In the genomic region with DNA sequence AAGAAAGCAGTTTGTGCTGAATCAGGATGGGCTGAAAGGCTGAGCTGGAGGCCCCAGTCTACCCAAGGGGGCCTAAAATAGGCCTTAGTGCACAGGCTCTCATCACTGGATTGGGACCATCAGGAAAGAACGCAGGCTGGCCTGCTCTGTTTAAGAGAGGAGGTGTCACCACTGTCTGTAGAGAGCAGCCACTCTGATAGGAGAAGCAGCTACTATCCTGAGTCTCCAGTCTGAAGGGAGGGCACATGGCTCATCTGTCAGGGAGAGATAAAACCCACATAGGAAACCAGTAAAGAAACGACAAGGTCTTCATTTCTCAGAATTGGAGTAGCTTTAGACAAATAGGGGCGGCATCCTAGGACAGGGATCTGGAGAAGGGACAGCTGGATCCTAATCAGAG, we compare ENCODE assay signal across 11 mouse cellular contexts. TPM values are rescaled to one million over a fixed set of nuclear protein-coding genes. Genes with fewer than 3 reads are reported as not detected.
DNase-seq lines count a peak whose midpoint lies in the region; ATAC-seq and TF ChIP-seq lines count a peak whose summit lies in the region.
"Had no signal": no experiment of that assay in that cellular context is flagged by ENCODE, and none has a peak within 500 bp of the region (broad histone marks: within the 10 kb centered on the region; RNA-seq: fewer than 3 reads in every experiment).

No protein-coding gene starts in this region.

- peak overlapping the region; percentile 39 for H3K27ac ChIP-seq in heart, embryonic 15.5 days
- H3K27ac ChIP-seq in forebrain, embryonic 15.5 days (replicated peaks): peak overlapping the region; percentile 66
- peak overlapping the region; percentile 99 for H3K27ac ChIP-seq in liver, embryonic 14.5 days

- H3K27me3 ChIP-seq in heart, embryonic 15.5 days: no peaks in the 10 kb centered on the region
- no peaks in the 10 kb centered on the region for H3K27me3 ChIP-seq in forebrain, embryonic 15.5 days
- peaks cover 3% of the 10 kb centered on the region; the same call in 1 of the 2 replicates for H3K27me3 ChIP-seq in liver, embryonic 14.5 days (ENCODE audit: control insufficient read depth, insufficient read depth, low read length)

- H3K9ac ChIP-seq in heart, embryonic 15.5 days: no peak overlapping the region
- peak overlapping the region; percentile 100 for H3K9ac ChIP-seq in forebrain, embryonic 15.5 days (replicated peaks)
- peak overlapping the region; percentile 100 for H3K9ac ChIP-seq in liver, embryonic 14.5 days (replicated peaks)

- peaks cover 45% of the 10 kb centered on the region for H3K4me1 ChIP-seq in heart, embryonic 15.5 days (replicated peaks)
- peaks cover 67% of the 10 kb centered on the region for H3K4me1 ChIP-seq in forebrain, embryonic 15.5 days
- H3K4me1 ChIP-seq in liver, embryonic 14.5 days (replicated peaks; ENCODE audit: control insufficient read depth in 2 of 2, insufficient read depth in 2 of 2, low read length in 1 of 2): peaks cover 48 to 64% of the 10 kb centered on the region in 2 experiments

- H3K4me2 ChIP-seq in heart, embryonic 15.5 days: peak overlapping the region; percentile 91; the same call in 1 of the 2 replicates
- H3K4me2 ChIP-seq in forebrain, embryonic 15.5 days (replicated peaks): peak overlapping the region; percentile 83
- H3K4me2 ChIP-seq in liver, embryonic 14.5 days (ENCODE audit: low read depth): peak overlapping the region; percentile 97

- H3K4me3 ChIP-seq in heart, embryonic 15.5 days: peak overlapping the region; percentile 30; the same call in 1 of the 2 replicates
- peak overlapping the region; percentile 99 for H3K4me3 ChIP-seq in forebrain, embryonic 15.5 days
- peak overlapping the region; percentile 95 to 96 for H3K4me3 ChIP-seq in liver, embryonic 14.5 days (ENCODE audit: insufficient read depth in 1 of 2, low read depth in 2 of 2, low read length in 2 of 2)

- TF ChIP-seq CTCF in liver, embryonic 14.5 days (IDR thresholded peaks at IDR 0.05; ENCODE audit: low read depth): no peak

- no peaks in the 10 kb centered on the region for H3K36me3 ChIP-seq in heart, embryonic 15.5 days
- peaks cover 17% of the 10 kb centered on the region for H3K36me3 ChIP-seq in forebrain, embryonic 15.5 days
- peaks cover 35% of the 10 kb centered on the region for H3K36me3 ChIP-seq in liver, embryonic 14.5 days (replicated peaks; ENCODE audit: control insufficient read depth, insufficient read depth, low read depth)

- no peaks in the 10 kb centered on the region for H3K9me3 ChIP-seq in heart, embryonic 15.5 days (replicated peaks)
- no peaks in the 10 kb centered on the region for H3K9me3 ChIP-seq in forebrain, embryonic 15.5 days
- no peaks in the 10 kb centered on the region for H3K9me3 ChIP-seq in liver, embryonic 14.5 days (ENCODE audit: control insufficient read depth, low read length)

- 34% methylated on average over 3 of the region's 3 CpGs for WGBS in heart, embryonic 15.5 days
- WGBS in forebrain, embryonic 15.5 days: 59% methylated on average over 3 of the region's 3 CpGs
- WGBS in liver, embryonic 14.5 days (ENCODE audit: insufficient replicate concordance): 3% methylated on average over 3 of the region's 3 CpGs

- no peak for DNase-seq in heart, adult 11 months
- DNase-seq in liver, embryonic 14.5 days (ENCODE audit: low read depth in 3 of 3, low spot score in 3 of 3): peak; percentile 94 to 98 (median 97)
- DNase-seq in spleen, postnatal 14 days (ENCODE audit: low spot score in 2 of 2): peak; percentile 57 to 61
- DNase-seq in Muller cell, postnatal 12 days (ENCODE audit: inconsistent ontology term): no peak
- no peak for DNase-seq in cerebellum, adult 11-12 months
- no peak for DNase-seq in embryo, embryonic 11 days
- DNase-seq: gastrocnemius, postnatal 36 days had no signal

- ATAC-seq in heart, embryonic 15.5 days (replicated peaks; ENCODE audit: insufficient number of reproducible peaks, insufficient read depth, low FRiP score, low read depth): no peak
- no peak for ATAC-seq in forebrain, embryonic 15.5 days (replicated peaks)
- peak; percentile 96 for ATAC-seq in liver, embryonic 14.5 days (ENCODE audit: insufficient read depth)

- TF ChIP-seq EP300 in liver, embryonic 14.5 days (IDR thresholded peaks at IDR 0.05; ENCODE audit: low read depth): peak; percentile 98

RNA-seq across cellular contexts. Expression of a gene that starts 2.4 kb away (rescaled TPM):
- 8.0 and 13.2 TPM in 2 replicates for polyA plus RNA-seq in heart, embryonic 15.5 days (2015; fragmentation: Nextera tagmentation; extraction: Ambion mirVana)
- 120 and 123 TPM in 2 replicates for polyA plus RNA-seq in forebrain, embryonic 15.5 days (2015; fragmentation: Nextera tagmentation; extraction: Ambion mirVana)
- 33.1 and 41.9 TPM in 2 replicates for polyA plus RNA-seq in liver, embryonic 14.5 days (2012; rRNA removed)
- polyA plus RNA-seq in liver, embryonic 14.5 days (2014; fragmentation: Nextera tagmentation; extraction: Ambion mirVana): 24.7 and 34.2 TPM in 2 replicates

RNA-seq across cellular contexts. Expression of a gene that starts 21.2 kb away (rescaled TPM):
- 5.0 and 6.6 TPM in 2 replicates for polyA plus RNA-seq in heart, embryonic 15.5 days (2015; fragmentation: Nextera tagmentation; extraction: Ambion mirVana)
- 23.0 and 23.9 TPM in 2 replicates for polyA plus RNA-seq in forebrain, embryonic 15.5 days (2015; fragmentation: Nextera tagmentation; extraction: Ambion mirVana)
- 14.1 and 14.9 TPM in 2 replicates for polyA plus RNA-seq in liver, embryonic 14.5 days (2012; rRNA removed)
- polyA plus RNA-seq in liver, embryonic 14.5 days (2014; fragmentation: Nextera tagmentation; extraction: Ambion mirVana): 8.8 and 10.4 TPM in 2 replicates

RNA-seq across cellular contexts. Expression of a gene that starts 29.1 kb away (rescaled TPM):
- 114 and 117 TPM in 2 replicates for polyA plus RNA-seq in heart, embryonic 15.5 days (2015; fragmentation: Nextera tagmentation; extraction: Ambion mirVana)
- 26.4 and 27.3 TPM in 2 replicates for polyA plus RNA-seq in forebrain, embryonic 15.5 days (2015; fragmentation: Nextera tagmentation; extraction: Ambion mirVana)
- polyA plus RNA-seq in liver, embryonic 14.5 days (2012; rRNA removed): 3.5 and 3.6 TPM in 2 replicates
- 7.0 and 9.1 TPM in 2 replicates for polyA plus RNA-seq in liver, embryonic 14.5 days (2014; fragmentation: Nextera tagmentation; extraction: Ambion mirVana)

RNA-seq across cellular contexts. Expression of a gene that starts 35.9 kb away (rescaled TPM):
- polyA plus RNA-seq in heart, embryonic 15.5 days (2015; fragmentation: Nextera tagmentation; extraction: Ambion mirVana): 22.1 and 24.7 TPM in 2 replicates
- not detected in 2 replicates for polyA plus RNA-seq in forebrain, embryonic 15.5 days (2015; fragmentation: Nextera tagmentation; extraction: Ambion mirVana)
- 0.04 TPM in 1 of 2 replicates, not detected in the other for polyA plus RNA-seq in liver, embryonic 14.5 days (2012; rRNA removed)
- polyA plus RNA-seq in liver, embryonic 14.5 days (2014; fragmentation: Nextera tagmentation; extraction: Ambion mirVana): not detected in 2 replicates

RNA-seq across cellular contexts. Expression of a gene that starts 44.7 kb away (rescaled TPM):
- 0.15 and 0.22 TPM in 2 replicates for polyA plus RNA-seq in heart, embryonic 15.5 days (2015; fragmentation: Nextera tagmentation; extraction: Ambion mirVana)
- polyA plus RNA-seq in forebrain, embryonic 15.5 days (2015; fragmentation: Nextera tagmentation; extraction: Ambion mirVana): not detected in 2 replicates
- not detected in 2 replicates for polyA plus RNA-seq in liver, embryonic 14.5 days (2012; rRNA removed)
- not detected in 2 replicates for polyA plus RNA-seq in liver, embryonic 14.5 days (2014; fragmentation: Nextera tagmentation; extraction: Ambion mirVana)
- polyA plus RNA-seq: brain, embryonic 14.5 days; lung, embryonic 16.5 days had no signal

Comparison
In these comparisons a context has a peak if more than half of its experiments do, and no peak if none do; other contexts are left out.
1. H3K27ac ChIP-seq: peak in every context shown above with its lines; median percentile 99 in liver, embryonic 14.5 days; 66 in forebrain, embryonic 15.5 days; 39 in heart, embryonic 15.5 days.
2. H3K4me3 ChIP-seq: peak in every context shown above with its lines; median percentile 99 in forebrain, embryonic 15.5 days; 96 in liver, embryonic 14.5 days; 30 in heart, embryonic 15.5 days.
3. DNase-seq: peak in liver, embryonic 14.5 days (3 of 3) and spleen, postnatal 14 days (2 of 2); none in heart, adult 11 months (single experiment), Muller cell, postnatal 12 days (single experiment), cerebellum, adult 11-12 months (single experiment) and embryo, embryonic 11 days (single experiment).
4. Peak in every context shown above with its lines, with median percentiles within 50 percentile points of each other: H3K4me2 ChIP-seq.